Mouse (Mus musculus): ENCODE measurements at regions not wholly inside any gene's neighbourhood (a gene's known extent, or its start where the extent isn't known, plus 50 kb on each side); places are given as distances from the start of the nearest gene placed in this dataset.

- DNase-seq: no peak
Measured at GRCm38 (mm10) chr1:138011581-138011980, 163.9 kb downstream of the Ptprc start.

GRCm38 (mm10) chr1:138010910-138011477 is 164.5 kb downstream of the Ptprc start:
- DNase-seq: peak; percentile 8

GRCm38 (mm10) chr1:138006811-138007210 is 168.7 kb downstream of the Ptprc start:
- no peak for DNase-seq

DNA sequence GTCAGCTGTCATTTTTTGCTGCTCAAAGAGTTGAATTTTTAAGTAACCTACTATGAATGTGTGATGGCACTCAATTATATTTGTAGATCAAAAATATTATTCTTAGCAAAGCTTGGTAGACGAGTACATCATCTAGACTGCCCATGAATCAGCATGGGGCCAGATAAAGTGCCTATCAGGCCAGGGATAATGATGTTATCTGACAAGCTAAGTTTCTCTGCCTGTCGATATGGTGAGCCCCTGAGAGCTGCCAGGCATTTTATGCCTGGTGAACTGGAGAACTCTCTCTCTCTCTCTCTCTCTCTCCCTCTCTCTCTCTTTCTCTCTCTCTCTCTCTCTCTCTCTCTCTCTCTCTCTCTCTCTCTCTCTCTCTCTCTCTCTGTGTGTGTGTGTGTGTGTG is 171.2 kb downstream of the Ptprc start:
- no peak for DNase-seq

DNA sequence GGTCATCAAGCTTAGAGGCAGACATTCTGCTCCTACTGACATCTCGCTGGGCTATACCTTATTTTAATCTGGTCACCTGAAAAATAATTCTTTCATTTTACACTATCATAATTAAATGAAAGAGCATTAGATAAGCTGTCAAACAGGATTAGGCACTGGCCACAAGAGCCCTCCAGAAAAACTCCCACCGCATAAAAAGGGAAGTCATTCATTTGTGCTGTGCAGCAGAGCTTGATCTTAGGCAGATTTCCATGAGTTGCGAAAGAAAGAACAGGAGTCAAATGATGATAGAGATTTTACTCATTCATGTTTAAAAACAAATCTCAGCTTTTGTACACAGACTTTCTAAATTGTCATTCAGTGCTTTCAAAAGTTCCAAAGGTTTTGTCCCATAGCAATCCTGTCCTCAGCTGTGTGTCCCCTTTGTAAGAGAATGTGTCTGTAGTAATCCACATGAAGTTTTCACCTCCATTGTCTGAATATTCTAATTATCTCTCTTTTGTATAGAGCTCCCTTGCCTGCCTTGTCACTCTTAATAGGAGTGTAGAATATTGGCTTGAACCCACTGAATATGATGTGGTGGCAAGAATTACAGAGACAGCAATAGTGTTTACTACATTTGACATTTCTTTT is 176.1 kb downstream of the Ptprc start:
- no peak for DNase-seq

GRCm38 (mm10) chr1:137996041-137996440 is 179.5 kb downstream of the Ptprc start:
- DNase-seq: no peak

DNA sequence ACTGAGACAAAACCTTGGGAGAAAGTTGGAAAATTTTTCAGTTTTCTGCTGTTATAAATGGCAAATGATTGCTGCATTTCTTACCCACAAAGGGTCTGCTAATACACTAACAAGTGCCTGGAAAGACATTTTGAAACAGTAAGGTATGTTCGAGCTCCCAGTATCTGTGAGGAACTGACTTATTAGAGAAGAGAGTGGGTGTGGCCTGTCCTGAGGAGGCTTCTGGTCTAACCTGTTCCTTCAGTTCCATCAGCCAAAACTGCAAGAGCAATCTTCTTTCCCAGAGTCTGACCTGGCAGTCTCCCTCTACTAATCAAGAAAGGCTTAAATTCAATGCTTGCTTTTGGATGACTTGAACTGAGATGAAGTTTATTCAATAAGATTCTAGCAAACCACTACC is 183.6 kb downstream of the Ptprc start:
- no peak for DNase-seq

- no peak for DNase-seq
Measured at GRCm38 (mm10) chr1:137991412-137991811, 184.1 kb downstream of the Ptprc start.

DNA sequence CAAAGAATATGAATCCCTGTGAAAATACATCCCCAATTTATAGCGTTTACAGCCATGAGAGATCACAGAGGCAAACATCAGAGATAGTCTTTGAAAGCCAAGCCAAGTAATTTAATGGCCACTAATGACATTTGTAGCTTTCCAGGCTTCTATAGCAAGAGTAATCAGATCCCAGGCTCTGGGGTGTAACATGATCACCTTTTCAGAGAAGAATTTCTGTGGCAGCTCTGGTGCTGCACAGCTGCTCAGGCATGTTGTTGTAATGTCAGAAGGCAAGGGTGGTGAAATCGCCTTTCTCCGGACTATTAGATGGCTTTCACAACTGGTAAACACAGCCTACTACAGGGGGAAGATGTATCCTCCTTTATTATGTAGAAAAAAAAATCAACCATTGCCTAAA is 202.1 kb downstream of the Ptprc start:
- no peak for DNase-seq

DNA sequence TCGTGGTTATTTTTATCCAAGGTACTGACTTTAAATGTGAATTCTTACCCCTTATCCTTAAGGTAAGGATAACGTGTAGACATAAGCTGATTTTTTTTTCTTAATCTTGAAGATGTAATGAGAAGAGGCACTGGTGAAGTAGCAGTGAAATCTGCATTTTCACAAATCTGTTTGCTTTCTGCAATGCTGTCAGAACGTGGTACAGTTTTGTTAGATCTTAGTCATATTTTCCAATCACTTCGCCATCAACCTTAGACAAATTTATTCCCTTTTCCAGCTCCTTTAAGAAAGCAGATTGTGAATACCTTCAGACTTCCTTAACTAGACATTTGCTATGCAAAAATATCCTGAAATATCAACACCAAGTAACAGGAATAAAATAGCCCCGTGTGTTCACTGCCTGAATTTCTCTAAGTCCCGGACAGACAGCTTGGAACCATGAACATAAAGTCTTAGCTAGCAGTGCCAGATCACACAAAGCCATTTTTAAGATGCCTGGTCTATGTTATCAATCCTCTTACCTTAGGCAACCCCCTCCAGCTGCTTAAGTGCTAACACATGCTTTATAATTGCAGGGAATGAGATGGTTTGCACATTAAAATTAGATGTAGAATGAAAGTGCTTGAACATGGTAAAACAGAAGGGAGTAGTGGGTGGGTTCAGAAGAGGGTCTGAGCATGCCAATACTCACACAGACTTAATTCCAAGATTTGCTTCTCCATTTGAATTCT is 202.7 kb downstream of the Ptprc start:
- DNase-seq: no peak

DNA sequence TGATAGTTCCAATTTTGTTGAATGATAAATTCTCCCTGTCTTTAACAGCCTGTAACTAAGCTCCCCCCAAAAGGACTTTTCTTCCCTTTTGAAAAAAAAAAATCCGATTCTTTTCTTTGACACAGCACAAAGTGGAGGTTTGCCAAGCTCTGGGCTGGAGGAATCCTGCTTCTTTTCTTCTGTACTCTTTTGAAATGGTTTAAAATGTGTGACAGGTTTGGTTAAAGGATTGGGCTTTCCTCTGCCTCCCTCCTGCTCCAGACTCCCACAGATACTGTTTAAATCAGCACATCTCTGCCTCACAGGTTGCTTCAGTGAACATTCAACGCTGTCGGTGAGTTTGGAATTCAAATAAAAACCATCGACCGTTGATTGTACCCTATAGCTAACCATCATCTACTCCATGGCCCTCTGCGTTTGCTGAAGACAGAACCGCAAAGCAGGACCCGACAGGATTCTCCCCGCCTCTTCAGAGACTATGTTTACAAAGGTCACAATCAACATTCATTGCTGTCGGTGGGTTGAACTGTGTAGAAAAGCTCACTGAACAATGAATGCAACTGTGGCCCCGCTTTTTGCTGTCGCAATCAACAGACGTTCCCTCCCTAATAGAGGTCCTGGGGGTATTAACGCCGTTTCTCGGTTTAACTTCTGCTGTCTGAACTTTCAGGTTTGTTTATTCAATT is 209.2 kb downstream of the Ptprc start:
- DNase-seq: no peak

DNA sequence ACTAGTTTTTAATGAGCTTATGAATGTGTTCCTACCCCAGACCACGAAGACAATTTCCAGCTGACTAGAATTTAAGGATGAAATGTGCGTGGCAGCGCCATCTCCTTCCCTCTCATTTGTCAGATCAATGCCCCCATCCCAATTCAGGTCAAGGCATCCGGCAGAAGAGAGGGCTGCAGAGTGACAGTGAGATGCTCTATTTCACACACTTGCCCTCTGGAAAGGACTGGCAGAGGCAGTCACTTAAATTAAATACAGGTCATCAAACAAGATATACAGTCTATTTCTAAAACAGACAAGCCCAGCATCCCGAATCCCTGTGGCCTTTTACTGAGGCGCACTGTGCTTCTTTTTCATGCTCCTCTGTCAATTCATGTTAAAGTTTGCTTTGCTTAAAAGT is 211.9 kb downstream of the Ptprc start:
- no peak for DNase-seq

DNA sequence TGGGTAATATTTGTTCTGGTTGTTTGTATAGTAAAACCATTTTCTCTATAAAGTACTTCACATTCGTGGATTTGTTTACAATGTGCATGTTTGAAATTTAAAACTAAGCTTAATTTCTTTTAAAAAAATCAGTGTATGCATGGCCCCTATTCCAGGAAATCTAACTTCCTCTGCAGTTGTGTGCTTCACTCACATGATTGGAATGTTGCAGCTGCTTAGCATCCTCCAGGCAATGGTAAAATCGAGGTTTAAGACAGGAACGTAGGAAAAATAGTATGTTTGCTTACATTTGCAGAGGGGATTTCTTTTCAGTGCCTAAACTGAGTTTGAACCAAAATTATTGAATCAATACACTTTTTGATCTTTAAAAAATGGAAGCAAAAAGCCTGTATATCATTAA is 217.5 kb downstream of the Ptprc start:
- DNase-seq: no peak

DNA sequence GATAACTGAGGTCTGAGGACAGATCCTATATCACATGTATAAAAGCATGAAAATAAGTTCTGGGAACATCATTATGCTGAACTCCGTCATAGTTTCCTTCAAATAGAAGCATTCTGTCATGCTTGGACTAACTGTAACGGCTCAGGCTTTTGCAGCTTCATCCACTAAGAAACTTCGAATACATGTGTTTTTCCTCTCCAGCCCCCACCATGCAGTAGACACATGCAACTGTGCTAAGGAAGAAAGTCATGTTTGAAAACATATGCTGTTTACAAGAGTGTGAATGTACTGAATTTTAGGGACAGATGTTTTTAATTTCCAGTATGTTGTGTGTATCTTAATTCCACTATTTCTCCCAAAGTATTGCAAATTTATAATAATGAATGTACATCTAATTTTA is 219.5 kb downstream of the Ptprc start:
- DNase-seq: no peak

- DNase-seq: no peak
Measured at GRCm38 (mm10) chr1:137955139-137955538, 220.4 kb downstream of the Ptprc start.

DNA sequence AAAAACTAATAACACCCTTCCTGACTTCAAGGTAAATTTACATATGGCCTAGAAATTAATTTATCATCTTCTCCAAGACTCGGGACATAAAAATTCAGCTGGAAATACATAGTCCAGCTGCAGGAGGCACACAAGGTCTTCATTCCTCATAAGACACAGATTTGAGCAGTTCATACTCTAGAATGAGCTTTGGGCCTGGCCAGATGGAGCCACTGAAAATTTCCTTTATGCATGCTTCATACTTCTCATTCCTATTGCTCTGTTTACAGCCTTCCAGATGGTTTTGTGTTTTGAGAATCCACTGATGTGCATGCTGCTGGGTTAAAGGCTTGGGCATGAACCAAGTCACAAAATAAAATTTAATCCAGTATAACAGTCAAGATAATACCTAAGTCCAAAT is 222.1 kb downstream of the Ptprc start:
- DNase-seq: no peak

- no peak for DNase-seq
Measured at GRCm38 (mm10) chr1:137952777-137953176, 222.7 kb downstream of the Ptprc start.

DNA sequence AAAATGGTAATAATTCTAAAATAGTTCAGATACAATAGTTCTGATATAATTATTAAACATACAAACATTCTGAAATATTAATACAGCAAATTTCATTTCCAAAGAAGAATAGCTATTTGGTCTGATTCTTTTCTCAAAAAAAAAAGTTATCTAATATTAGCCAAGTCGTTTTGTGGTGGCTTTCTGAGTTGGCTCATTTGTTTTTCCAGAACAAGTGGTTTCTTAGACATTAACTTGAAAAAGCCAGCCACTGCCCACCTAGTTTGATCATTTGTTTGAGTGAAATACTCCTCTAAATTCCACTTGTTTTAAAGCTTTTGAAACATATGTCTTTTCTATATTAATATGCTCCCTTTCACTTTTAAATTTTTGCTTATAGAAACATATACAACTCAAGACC is 227.6 kb downstream of the Ptprc start:
- DNase-seq: no peak

GRCm38 (mm10) chr1:137941776-137942522 is 233.6 kb downstream of the Ptprc start:
- DNase-seq: no peak

DNA sequence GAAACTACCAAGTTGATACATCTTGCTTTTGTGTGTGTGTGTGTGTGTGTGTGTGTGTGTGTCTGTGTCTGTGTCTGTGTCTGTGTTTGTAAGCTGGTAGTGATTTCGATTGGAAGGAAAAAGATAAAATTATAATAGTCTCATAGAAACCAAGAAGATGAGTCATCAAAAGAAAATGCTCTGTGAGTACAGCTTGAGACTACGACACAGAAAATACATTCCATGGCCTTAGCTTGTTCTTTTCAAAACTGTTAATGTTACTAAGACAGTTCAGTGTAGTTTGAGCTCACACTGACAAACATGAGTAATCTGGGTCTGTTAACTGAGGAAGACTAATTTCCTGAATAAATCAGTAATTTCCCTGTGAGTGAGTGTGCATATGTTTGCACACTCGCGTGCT is 239.8 kb downstream of the Ptprc start:
- DNase-seq: no peak

GRCm38 (mm10) chr1:137929764-137930163 is 245.7 kb downstream of the Ptprc start:
- no peak for DNase-seq

DNA sequence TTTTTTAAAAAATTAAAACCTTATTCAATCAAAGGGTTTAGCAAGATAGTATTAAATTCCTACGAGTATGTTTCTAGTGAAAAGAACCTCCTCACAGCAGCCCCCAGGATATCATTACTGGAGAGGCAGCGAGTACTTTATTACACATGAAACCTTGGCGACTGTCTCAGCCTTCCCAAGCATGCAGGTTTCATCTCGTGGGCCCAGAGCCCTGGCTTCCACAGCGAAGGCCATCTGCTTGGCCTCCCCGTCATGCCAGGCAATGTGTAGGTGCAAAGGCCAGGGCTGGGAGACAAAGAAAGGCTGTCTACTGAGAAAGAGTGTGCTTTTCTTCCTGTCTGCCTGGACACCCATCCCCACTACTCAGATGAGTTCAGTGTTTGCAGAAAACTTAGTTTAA is 247.0 kb downstream of the Ptprc start:
- DNase-seq: peak; percentile 82

DNA sequence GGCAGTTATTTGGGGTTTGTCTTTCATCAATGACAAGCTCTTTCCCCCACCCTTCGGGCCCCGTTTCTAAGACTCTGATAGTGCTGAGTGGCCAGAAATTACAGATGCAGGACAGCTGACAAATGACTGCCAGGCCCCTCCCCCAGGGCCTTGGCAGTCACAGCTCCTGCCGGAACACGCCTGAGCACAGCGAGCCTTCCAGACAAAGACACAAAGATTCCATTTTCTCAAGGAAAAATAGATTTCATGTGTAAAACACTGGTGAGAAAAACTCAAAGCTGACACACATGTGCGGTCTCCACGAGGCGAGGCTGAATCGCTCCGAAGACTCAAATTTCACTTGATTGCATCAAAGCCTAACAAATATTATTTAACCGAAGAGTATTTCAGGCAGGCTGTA is 247.6 kb downstream of the Ptprc start:
- no peak for DNase-seq
